Mouse (Mus musculus) intestine, postnatal 0 days (tissue): Measurements from ENCODE around the gene Fam129b. TPM values are rescaled to one million over a fixed set of nuclear protein-coding genes. Genes with fewer than 3 reads are reported as not detected.

ENCODE experiments used
- ATAC-seq: fragments of 200-750 bp; cut with Nextera tagmentation; 2 replicates; pipeline ENCODE4 v1.8.0; 2017; ENCODE audit warnings: mild to moderate bottlenecking, moderate TSS enrichment, moderate library complexity
- H3K27ac ChIP-seq: fragments of 300-500 bp; sonication (generic); 2 replicates; pipeline ENCODE4 v1.5.1; 2014; ENCODE audit warnings: mild to moderate bottlenecking, low read depth, low read length, moderate library complexity
- H3K27me3 ChIP-seq: fragments of 300-500 bp; sonication (generic); replicated peaks from 2 replicates; pipeline ENCODE4 v1.6.1; 2014; ENCODE audit warnings: low read length, mixed read lengths; ENCODE audit not compliant: control insufficient read depth, insufficient read depth
- H3K36me3 ChIP-seq: fragments of 300-500 bp; sonication (generic); 2 replicates; pipeline ENCODE4 v1.6.1; 2014; ENCODE audit warnings: mild to moderate bottlenecking, moderate library complexity; ENCODE audit not compliant: control insufficient read depth, insufficient read depth
- H3K4me1 ChIP-seq: fragments of 300-500 bp; sonication (generic); replicated peaks from 2 replicates; pipeline ENCODE4 v1.6.1; 2014; ENCODE audit warnings: antibody characterized with exemption, low read length, mixed read lengths; ENCODE audit not compliant: control insufficient read depth, insufficient read depth
- H3K4me2 ChIP-seq: fragments of 300-500 bp; sonication (generic); replicated peaks from 2 replicates; pipeline ENCODE4 v1.6.1; 2014; ENCODE audit warnings: low read depth, mild to moderate bottlenecking, moderate library complexity
- H3K4me3 ChIP-seq: fragments of 300-500 bp; sonication (generic); 2 replicates; pipeline ENCODE4 v1.5.1; 2014; ENCODE audit warnings: low read depth, low read length
- H3K9ac ChIP-seq: fragments of 300-500 bp; sonication (generic); 2 replicates; pipeline ENCODE4 v1.6.1; 2014; ENCODE audit warnings: mild to moderate bottlenecking, low read depth, low read length
- H3K9me3 ChIP-seq: fragments of 300-500 bp; sonication (generic); 2 replicates; pipeline ENCODE4 v1.6.1; 2016; ENCODE audit warnings: mixed run types; ENCODE audit not compliant: control insufficient read depth
- CTCF ChIP-seq: sonication (generic); IDR thresholded peaks from 2 replicates; pipeline ENCODE4 v1.5.1; 2016; ENCODE audit warnings: low read depth, mild to moderate bottlenecking, control low read depth, antibody characterized with exemption, moderate library complexity
- WGBS: fragments of 180-500 bp; shearing (Covaris S2); extraction: QIAGEN DNeasy Blood & Tissue Kit; methylation state at CpG from one replicate; pipeline ENCODE4 v1.1.7; 2014; 5-methylcytosine and 5-hydroxymethylcytosine counted together
- polyA plus RNA-seq: library from polyadenylated mRNA; unstranded; fragments of >200 nt; fragmentation: Nextera tagmentation; extraction: Ambion mirVana; gene quantifications from 2 replicates; pipeline ENCODE4 v1.2.1, GENCODE M21; 2015

The Fam129b gene
- polyA plus RNA-seq, result 13.9 and 15.3 TPM in 2 replicates

DNA sequence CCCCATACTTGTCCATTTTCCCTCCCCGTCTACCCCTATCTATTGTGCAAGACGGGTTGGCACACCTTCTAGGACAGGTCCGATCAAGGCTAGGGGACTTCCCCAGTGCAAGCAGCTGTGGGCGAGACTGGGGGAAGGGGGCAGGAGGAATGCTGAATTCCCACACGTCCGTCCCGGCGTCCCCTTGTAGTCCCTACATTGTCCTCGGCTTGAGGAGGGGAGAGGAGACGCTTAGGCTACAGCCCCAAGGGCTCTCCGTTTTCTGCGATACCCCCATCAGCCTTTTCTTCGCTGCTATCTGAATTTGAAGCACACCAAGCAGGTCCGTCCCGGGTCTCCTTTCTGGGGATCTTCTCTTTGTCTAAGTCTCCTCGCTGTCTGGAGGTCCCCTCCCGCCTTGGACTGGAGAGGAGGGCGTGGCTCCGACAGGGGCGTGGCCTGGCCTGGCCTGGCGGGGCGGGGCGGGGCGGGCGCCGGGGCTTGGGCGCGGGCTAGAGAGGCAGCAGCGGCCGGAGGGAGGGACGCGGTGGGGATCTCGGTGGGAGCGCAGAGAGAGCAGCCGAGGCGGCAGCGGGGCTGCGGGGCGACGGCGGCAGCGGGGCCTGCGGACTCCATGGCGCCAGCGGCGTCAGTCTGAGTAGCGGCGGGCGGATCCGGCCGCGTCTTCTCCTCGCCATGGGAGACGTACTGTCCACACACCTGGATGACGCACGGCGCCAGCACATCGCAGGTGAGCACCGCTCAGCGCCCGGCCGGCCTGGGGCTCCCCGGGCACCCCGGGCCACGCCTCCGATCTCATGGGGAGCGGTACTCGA lies at the start of gene Fam129b:
Gene Fam129b (plus strand): TSS at position 440 of the 815 bp plus-strand sequence.
- Histone ChIP-seq H3K27ac (peak within 1 kb of the TSS; percentile 79), H3K9ac (peak within 1 kb of the TSS; percentile 81), H3K4me1 (peaks cover 11% of the 10 kb centered on the region), H3K4me2 (peak within 1 kb of the TSS; percentile 83), H3K4me3 (peak within 1 kb of the TSS; percentile 78), H3K36me3 (no peaks in the 10 kb centered on the region), H3K9me3 (no peaks in the 10 kb centered on the region), H3K27me3 (no peaks in the 10 kb centered on the region)
- peak; percentile 81 for ATAC-seq
- under 1% methylated on average over 59 of the region's 68 CpGs for WGBS
- TF ChIP-seq CTCF, result no peak

DNA sequence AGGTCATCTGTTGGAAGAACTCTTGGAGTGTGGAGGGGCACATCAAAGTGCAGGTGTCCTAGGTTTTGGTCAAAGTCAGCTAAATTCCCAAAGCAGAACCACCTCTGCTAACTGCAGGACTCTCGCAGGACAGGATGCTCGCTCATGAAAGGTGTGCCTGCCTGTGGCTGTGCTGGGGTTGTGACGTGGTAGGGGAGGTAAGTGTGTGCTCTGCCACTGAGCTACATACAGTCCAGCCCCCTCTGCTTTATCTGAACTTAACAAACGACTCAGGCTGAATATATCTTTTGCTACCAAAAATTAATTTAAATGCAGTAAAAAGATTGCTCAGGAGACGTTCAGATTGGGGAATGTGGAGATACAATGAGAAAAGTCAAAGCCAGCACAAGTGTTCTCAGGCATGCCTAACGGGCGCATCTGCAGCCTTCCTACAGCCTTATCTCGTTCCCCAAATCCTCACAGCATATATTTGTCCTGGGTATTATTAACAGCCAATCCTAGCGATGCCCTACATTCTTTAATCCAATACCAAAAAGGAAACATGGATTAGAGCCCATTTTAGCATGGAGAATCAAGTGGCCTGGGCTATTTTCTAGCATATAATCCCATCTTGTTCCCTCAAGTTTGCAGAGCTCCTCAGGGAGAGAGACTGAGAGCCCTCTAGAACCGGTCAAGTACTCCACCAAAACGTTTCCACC lies 46.8 kb upstream of the Fam129b start:
- Histone ChIP-seq H3K27me3 (no peaks in the 10 kb centered on the region), H3K9ac (no peak overlapping the region), H3K4me2 (no peak overlapping the region), H3K36me3 (no peaks in the 10 kb centered on the region), H3K27ac (no peak overlapping the region), H3K9me3 (no peaks in the 10 kb centered on the region), H3K4me1 (no peaks in the 10 kb centered on the region), H3K4me3 (no peak overlapping the region)
- 68% methylated on average over 11 of the region's 11 CpGs for WGBS
- TF ChIP-seq CTCF, result no peak
- no peak for ATAC-seq

- 0 out of 2 replicates have a peak, but pooled peaks have one; percentile 43 for ATAC-seq
- H3K27ac ChIP-seq, result peak overlapping the region; percentile 72
- H3K27me3 ChIP-seq, result no peaks in the 10 kb centered on the region
- no peaks in the 10 kb centered on the region for H3K36me3 ChIP-seq
- H3K4me2 ChIP-seq, result peak overlapping the region; percentile 22; the same call in 1 of the 2 replicates
- WGBS, result 21% methylated on average over 7 of the region's 7 CpGs
- no peak overlapping the region for H3K4me3 ChIP-seq
- H3K4me1 ChIP-seq, result no peaks in the 10 kb centered on the region
- no peaks in the 10 kb centered on the region for H3K9me3 ChIP-seq
- H3K9ac ChIP-seq, result no peak overlapping the region
- no peak for TF ChIP-seq CTCF
Observed at GRCm38 (mm10) chr2:32834496-32834895, 41.4 kb upstream of the Fam129b start.

DNA sequence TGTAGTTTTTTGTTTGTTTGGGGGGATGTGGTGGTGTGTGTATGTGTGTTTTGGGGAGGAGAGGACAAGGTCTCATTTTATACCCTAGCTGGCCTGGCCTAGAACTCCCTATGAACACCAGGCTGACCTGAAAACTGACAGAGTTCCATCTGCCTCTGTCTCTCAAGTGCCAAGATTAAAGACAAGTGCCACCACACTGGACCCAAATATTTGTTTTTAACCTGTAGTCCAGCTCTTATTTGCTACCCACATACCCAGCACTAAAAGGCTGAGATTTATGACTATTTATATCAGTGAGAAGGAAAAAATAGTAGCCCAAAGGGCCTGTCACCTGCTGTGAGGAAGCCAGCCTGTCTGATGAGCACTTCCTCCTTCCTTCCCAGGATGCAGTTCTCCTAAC lies 40.3 kb upstream of the Fam129b start:
- Histone ChIP-seq H3K4me2 (no peak overlapping the region), H3K4me3 (no peak overlapping the region), H3K27me3 (no peaks in the 10 kb centered on the region), H3K9me3 (no peaks in the 10 kb centered on the region), H3K27ac (no peak overlapping the region), H3K36me3 (no peaks in the 10 kb centered on the region), H3K9ac (no peak overlapping the region), H3K4me1 (no peaks in the 10 kb centered on the region)
- TF ChIP-seq CTCF, result no peak
- ATAC-seq, result no peak

DNA sequence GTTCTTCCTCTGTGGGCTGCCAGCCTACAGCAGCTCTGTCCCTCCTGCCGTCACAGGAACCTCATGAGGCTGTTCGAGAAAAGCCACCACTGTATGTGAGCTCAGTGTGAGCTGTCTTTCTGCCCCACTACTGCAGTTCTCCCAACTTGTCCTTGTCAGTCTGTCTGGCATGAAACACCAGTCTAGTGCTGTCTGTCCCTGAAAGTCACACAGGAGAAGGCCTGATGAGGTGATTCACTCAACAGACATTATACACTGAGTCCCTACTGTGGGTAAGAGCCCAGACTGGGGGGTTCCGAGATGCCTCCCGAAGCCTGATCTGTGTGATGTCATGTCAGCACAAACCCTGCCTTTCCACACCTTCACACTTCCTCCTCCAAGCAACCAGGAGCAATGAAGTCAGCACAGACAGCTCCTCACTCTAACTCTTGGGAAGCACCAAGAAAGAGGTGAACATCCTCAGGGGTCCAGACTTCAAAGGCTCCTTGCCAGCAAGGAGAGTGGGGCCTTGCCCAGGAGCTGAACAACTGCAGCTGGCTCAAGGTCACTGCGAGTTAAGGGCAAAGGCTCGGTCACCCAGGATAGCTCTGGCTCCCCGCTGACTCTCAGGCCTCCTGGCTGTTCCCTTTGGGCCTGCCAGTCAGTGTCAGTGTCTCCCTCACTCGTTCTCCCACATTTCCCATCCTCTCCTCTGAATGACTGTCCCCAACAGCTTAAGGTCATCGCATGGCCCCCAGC lies 37.6 kb upstream of the Fam129b start:
- Histone ChIP-seq H3K9ac (no peak overlapping the region), H3K36me3 (no peaks in the 10 kb centered on the region), H3K9me3 (no peaks in the 10 kb centered on the region), H3K4me1 (no peaks in the 10 kb centered on the region), H3K27ac (no peak overlapping the region), H3K4me2 (no peak overlapping the region), H3K4me3 (no peak overlapping the region), H3K27me3 (no peaks in the 10 kb centered on the region)
- WGBS, result 67% methylated on average over 9 of the region's 9 CpGs
- TF ChIP-seq CTCF, result no peak
- ATAC-seq, result no peak

DNA sequence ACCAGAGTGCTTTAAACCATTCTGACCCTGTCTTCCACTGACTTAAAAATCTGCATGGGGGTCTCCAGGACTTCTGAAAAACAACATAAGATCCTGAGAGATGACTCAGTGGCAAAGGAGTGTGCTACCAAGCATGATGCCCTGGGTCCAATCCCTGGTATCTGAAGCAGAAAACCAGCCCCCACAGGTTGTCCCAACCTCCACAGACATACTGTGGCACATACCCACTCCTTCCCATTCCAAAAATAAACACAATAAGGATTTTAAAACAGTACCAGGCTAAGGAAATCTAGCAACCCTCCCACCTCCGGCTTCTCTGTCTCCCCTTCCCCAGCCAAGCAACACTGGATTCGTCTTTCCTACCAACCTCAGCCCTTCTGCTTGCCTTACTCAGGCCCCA lies 36.7 kb upstream of the Fam129b start:
- Histone ChIP-seq H3K9ac (no peak overlapping the region), H3K4me3 (no peak overlapping the region), H3K27me3 (no peaks in the 10 kb centered on the region), H3K9me3 (no peaks in the 10 kb centered on the region), H3K4me2 (no peak overlapping the region), H3K36me3 (no peaks in the 10 kb centered on the region), H3K4me1 (no peaks in the 10 kb centered on the region), H3K27ac (no peak overlapping the region)
- ATAC-seq, result no peak
- TF ChIP-seq CTCF, result no peak
- 83% methylated on average over 2 of the region's 2 CpGs for WGBS
